Mouse (Mus musculus) thymus, postnatal 10 days (tissue): Measurements from ENCODE around the gene Zfp512.
"Not testable (repeated sequence)": the region's sequence is repeated elsewhere in the genome, so short reads cannot be mapped to it uniquely, and the experiment has no call there.

Source experiments
- DNase-seq, 2 experiments: peaks; one replicate each; pipeline ENCODE4 v3.0.0; 2021; ENCODE audit warnings: low spot score in 2 of 2

Zfp512 gene

GRCm38 (mm10) chr5:31451878-31452561, at the start of gene Zfp512:
Gene Zfp512 (plus strand): TSS chr5:31452431.
- peak; percentile 92 to 95 for DNase-seq

- not testable (repeated sequence) for DNase-seq
These were observed 17.5 kb upstream of the Zfp512 start for GRCm38 (mm10) chr5:31434727-31435126.

GRCm38 (mm10) chr5:31451336-31451735, 895 bp upstream of the Zfp512 start:
- no peak for DNase-seq

- DNase-seq, result no peak
These were observed 289 bp downstream of the Zfp512 start for GRCm38 (mm10) chr5:31452562-31452878.

DNA sequence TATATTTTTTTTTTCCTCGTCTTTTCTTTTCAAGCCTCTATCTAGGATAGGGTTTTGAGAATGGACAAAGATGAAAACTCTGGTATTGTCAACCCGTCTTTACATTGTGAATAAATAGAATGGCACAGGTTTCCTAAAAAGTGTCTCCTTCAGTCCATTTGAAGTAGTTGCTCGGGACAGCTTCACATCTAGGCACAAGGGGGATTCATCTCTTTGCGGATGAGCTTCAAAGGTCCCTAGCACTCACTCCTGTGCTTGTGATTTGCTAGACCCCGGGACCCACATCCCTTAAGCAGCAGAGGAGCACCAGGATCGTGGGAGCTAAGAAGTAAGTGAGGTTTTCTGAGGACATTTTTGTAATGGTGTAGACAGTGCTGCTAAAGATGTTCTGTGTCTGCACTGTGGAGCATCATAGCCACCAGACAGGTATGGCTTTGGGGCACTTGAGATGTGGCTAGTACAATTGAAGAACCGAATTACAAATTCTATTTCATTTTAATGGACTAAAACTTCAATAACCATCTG, 717 bp downstream of the Zfp512 start:
- no peak for DNase-seq

DNA sequence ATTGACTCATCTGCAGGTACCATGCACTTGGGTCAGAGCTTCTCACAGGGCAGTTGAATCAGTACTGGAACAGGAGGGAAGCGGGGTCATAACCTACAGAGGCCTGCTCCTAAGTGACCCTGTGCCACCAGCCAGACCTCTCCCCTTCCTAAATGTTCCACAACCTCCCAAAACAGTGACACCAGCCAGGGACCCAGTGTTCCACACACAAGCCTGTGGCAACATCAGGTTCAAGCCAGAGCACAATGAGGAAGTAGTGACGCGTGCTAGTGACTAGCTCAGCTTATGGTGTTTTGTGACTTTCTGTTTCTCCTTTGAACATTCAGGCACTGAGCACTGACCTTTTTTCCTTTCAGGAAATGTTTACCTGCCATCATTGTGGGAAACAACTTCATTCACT, 15.6 kb downstream of the Zfp512 start:
- DNase-seq, result no peak

- DNase-seq, result no peak
These were observed 17.5 kb downstream of the Zfp512 start for GRCm38 (mm10) chr5:31469711-31470110.

DNA sequence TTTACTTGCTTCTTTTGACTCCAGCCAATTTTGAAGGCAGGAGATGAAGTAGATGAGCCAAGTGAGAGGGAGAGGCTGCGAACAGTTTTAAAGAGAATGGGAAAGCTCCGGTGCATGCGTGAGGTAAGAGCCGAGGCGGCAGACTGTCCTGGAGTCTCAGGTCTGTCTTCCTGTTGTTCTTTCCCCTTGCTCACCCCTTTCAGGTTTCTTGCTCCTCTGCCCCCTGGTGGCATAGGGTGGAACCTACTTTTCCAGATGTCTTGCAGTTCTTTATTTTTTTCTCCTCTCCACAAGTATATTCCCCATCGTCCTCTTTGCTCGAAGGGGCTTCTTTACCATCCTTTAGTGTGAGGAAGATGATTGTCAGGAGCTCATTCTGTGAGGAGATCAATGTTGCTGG, 18.1 kb downstream of the Zfp512 start:
- DNase-seq, result peak; percentile 38 to 64

DNA sequence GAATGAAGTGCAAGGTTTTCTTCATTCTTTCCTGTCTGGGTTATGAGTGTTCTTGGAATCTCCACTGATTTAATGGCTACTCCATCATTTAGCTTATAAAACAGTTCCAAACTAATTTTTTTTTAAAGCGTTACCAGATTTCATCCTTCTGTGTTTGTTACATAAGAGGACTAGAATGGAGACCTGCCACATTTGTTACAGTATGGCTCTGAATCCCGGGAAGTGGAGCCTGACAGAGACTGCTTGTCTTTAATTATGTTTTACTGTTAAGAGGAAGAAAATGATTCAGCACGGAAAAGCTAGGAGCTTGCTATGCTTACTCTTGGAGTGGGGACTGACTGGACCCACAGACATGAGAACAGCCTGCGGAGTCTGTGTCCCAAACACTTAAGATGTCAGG, 28.3 kb downstream of the Zfp512 start:
- no peak for DNase-seq

DNA sequence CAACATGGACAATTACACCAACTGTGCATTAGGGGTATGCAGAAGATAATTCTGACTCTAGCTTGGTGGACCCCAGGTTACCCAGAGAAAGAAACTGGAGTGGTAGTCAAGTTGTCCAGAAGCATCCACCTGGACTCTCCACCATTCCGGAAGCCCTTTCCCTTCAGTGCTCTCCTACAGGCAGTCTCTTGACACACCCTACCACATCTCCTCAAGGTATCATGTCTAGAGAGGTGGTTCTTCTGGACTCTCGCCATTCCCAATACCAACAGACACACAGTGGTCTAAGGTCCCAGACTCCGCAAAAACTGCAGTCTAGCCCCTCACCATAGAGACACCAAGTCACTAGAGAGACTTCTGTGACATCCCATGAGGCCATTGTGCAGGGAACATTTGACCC, 33.2 kb downstream of the Zfp512 start, which contains the start of gene 4930548H24Rik:
TSS of gene 4930548H24Rik (plus strand) at position 301 of the 400 bp plus-strand sequence.
- no peak for DNase-seq

- DNase-seq, result no peak
These were observed 35.7 kb downstream of the Zfp512 start for GRCm38 (mm10) chr5:31487889-31488288.

DNA sequence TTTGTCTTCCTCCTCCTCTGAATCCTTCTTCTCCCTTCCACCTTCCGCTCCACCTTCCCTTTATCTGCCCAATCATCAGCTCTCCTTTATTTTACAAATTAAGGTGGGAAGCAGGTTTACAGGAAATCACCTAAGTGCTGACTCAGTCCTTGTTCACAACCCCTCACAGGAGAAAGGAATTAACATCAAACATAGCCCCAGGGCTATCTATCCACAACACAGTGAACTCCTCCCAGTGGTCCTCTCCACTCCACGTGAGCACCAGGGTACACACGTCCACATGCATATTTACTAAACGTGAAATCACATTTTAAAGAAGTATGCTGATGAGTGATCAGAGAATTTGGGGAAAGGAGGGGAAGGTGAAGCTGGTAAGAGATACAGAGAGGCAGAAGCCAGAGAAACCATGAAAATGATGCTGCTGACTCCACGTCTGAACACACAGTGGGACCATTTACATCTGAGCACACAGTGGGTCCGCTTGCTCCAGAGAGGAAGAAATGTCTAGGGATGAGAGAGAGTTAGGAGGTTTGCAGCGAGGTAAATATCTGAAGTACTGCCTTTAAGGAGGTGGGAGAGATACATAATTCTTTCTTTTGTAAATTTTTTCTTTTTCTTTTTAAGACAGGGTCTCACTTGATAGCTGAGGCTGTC, 37.0 kb downstream of the Zfp512 start:
- no peak for DNase-seq

DNA sequence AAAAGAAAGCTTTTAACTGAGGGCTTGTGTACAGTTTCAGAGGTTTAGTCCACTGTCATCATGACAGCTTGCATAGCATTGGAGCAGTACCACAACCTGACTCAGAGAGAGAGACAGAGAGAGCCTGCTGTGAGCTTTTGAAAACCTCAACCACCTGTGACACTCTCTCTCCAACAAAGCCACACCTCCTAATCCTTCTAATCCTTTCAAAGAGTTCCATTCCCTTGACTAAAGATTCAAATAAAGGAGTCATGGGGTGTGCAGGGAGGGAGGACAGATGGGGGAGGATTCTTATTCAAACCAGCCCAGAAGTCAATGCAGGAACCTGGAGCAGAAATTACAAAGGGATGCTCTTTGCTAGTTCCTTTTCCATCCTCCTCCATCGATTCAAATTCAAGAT, 39.8 kb downstream of the Zfp512 start:
- DNase-seq, result no peak

- peak; percentile 80 to 84 for DNase-seq
These were observed 42.5 kb downstream of the Zfp512 start, which contains the start of gene Gpn1 for GRCm38 (mm10) chr5:31494513-31495297. Gene Gpn1 (plus strand): TSS chr5:31494741.

DNA sequence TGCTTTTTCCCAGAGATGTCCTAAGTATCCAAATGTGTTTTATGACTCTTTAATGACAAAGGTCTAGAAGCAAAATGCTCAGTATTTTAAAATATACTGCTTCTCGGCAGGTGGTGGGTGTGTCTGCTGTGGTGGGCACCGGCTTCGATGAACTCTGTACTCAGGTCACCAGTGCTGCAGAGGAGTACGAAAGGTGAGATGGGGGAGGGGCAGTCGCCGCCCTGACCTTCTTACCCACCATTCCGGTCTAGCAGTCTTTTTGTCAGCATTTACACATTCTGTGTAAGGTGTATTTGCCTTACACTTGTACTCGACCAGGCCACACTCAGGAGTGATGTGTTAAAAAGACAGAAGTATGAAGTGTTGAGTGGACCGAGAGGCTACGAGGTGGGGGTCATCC, 52.6 kb downstream of the Zfp512 start:
- DNase-seq, result no peak

DNA sequence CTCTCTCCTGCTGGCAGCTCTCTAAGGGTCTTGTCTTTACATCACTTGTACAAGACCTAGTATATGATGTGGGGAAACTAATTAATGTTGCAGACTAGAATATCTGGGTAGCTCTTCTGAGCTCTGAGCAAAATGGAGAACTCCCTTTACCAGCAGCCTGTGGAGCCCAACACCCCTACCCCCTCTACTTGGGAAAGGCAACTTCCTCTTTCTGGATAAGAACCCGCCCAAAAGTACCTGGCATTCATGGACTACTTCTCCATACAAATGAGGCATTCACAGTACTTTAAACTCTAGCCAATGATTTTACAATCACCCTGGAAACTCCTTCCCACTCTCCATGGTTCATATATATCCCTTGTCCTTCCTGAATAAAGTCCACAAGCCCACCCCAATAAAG, 60.2 kb downstream of the Zfp512 start:
- no peak for DNase-seq

- no peak for DNase-seq
These were observed 68.3 kb downstream of the Zfp512 start for GRCm38 (mm10) chr5:31520556-31520955.

DNA sequence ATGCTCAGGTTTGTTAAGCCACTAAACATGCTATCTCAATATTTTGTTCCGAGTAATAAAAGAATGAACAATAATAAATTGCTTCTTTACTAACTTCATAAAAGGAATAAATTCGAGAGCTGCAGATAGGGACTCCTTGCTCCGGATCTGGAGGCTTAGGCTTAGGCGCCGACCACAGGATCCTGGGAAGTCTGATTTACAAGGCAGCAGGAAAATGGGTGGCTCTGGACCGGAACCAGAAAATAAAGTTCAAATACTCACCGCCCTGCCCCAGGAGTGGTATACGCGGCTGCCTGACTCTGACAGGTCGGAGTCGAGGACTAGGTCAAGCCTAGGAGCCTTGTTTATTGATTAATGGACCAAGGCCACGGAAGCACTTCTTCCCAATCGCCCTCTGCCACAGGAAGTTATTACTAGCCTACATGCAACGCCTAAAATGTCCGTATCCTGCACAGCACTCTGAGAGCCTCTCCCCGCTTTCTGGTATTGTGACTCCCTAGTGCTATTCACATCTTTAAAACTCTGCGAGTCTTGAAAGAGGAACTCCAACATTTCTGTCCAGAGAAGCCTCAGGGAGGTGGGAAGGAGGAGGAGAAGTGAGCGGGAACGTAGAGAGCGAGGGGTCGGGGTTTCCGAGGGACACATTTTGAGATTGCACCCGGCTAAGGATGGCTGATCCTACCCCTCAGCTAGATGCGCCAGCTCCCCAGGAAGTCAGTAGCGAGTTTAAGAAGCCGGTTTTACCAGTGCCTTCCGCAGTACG, 74.3 kb downstream of the Zfp512 start, which contains the start of gene Slc4a1ap:
TSS of gene Slc4a1ap (plus strand) at position 642 of the 763 bp plus-strand sequence.
- DNase-seq, result peak; percentile 63 to 78

GRCm38 (mm10) chr5:31527117-31527680, 75.0 kb downstream of the Zfp512 start:
- DNase-seq, result no peak

- DNase-seq, result not testable (repeated sequence)
These were observed 75.5 kb downstream of the Zfp512 start, which contains the start of gene Supt7l for GRCm38 (mm10) chr5:31527707-31528106. Gene Supt7l (minus strand): TSS chr5:31527807.

- DNase-seq, result no peak
These were observed 76.3 kb downstream of the Zfp512 start for GRCm38 (mm10) chr5:31528560-31528959.
